Mouse (Mus musculus): ENCODE data around the gene Mab21l3. TPM values are rescaled to one million over a fixed set of nuclear protein-coding genes. Genes with fewer than 3 reads are reported as not detected.

The Mab21l3 gene
- total RNA-seq, 2 experiments from 2014 or later, result 0.13 TPM; not detected in 1

DNA sequence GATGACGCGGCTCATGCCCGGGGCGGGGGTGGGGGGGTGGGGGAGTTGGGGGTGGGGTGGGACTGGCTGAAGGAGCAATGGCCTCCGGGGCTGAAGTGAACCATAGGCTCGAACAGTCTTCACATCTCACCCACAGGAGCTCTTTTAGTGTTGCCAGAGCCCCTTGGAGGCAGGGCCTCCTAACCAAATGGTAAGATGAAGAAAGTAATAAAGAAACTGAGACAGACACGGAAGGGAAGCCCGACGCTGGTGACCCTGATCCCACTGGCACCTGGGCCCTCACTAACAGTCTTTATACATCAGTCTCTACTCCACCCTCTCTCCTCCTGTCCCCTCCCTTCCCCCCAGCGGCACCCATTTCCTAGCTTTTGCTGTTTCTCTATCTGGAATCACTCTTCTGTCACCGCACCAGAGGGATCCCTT is 48.2 kb downstream of the Mab21l3 start:
- DNase-seq, result no peak

DNA sequence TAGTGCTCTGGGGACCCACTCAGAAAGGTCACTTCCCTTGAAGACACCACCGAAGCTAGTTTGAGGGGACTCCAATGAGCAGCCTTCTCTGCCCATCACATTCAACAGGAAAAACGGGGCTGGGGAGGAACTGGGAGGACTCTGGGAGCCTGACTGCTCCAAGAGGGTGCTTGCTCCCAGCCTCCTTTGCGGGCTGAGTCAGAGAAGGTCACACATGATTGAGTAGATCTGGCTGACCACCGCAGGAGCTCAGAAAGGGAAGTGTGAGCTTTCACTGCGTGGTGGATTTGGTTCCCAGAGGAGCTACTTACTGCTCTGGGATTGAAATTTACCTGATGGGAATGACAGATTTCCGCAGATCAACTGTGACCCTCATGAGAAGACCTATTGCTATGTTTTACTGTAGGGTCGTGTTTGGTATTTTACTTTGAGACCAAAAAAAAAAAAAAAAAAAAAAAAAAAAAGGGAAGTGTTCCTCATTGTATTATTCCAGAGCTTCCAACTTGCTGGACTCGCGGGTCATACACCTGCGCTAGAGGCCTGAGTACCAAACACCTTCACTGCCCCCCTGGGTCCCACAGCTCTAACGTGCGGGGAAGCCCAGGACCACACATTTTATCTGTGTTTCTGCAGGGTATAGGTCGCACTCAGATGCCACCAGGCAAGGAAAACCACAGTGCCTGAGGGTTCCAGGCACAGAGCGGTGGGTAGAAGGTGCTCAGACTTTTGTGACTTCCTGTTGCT is 48.7 kb downstream of the Mab21l3 start:
- DNase-seq, result no peak

DNA sequence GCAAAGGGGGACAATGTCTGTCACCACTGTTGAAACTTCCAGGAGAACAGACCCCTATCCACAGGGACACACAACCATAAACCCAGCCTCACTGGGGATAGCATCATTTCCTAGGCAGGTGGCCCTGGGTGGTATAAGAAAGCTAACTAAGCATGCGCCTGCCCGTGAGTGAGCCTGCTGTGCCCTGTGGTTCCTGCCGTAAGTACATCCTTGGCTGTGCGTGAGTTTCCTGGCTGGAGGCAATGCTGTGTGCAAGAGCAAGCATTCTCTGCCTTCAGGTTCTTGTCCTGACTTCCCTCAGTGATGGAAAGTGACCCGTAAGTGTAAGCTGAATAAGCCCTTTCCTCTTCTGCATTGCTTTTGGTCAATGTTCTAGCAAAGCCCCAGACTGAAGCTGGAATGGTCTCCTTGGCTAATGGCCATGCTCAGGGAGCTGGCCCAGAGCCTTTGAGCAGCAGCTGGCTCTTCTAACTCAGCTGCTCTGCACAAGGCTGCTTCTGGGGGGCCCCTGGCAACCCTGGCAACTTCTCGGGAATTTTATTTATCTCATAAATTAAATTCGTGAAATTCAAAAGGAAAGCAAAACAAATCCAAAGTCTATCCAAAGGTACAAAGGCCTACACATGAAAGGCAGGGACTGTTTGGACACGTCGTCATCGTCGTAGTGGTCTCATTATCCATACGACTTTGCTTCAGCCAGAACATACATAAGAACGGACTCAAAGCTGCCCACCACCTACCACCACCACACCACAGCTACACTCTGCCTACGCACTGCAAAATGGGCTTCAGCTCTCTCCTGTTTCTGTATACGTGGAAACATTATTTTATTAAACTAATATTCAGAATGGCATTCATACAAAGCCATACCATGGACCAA is 50.7 kb downstream of the Mab21l3 start:
- DNase-seq, result peak; percentile 29 to 32

DNA sequence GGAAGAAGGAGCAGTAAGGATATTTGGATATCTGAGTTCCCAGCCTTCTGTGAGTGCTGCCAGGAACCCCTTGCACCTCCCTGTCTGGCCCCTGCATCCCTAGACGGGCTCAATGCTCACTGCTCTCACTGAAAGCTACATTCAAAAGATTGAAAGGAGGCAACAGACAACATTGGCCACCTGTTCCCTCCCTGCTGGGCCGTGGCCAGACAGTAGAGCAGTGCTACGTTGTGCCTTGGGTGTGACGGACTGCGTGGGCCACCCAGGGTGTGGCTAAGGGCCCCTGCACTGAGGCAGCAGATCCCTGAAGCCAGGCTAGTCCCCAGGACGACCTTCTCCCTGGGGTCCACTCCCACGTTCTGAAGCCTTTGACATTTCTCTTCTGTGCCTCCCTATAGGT is 52.5 kb downstream of the Mab21l3 start:
- no peak for DNase-seq

DNA sequence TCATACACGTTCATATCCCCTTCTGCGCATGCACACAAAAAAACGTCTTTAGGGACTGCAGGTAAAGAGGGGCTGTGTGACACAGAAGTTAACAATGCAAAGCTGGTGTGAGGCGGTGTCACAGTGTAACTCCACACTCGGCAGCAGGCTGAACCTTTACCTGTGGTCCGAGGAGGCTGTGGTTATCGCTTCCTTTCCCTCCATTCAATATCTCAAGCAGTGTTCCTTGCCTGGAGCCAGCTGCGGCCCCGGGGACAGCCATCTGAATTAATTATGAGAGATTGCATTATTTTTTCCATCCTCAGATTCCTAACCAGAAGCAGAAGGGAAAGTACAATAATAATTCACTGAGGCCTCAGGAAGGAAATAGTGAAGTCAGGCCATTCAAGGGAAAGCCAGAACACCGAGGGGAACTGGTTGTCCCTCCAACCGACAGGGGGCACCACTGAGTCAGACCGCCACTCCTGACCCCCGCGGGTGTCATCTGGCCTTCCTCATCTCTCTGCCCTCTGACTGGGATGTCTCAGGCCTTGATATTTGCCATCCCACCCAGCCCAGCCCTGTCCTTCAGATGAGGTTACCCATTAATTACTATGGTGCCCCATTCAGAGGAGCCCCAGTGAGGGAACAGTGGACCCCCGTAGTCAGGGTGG is 53.2 kb downstream of the Mab21l3 start:
- no peak for DNase-seq

DNA sequence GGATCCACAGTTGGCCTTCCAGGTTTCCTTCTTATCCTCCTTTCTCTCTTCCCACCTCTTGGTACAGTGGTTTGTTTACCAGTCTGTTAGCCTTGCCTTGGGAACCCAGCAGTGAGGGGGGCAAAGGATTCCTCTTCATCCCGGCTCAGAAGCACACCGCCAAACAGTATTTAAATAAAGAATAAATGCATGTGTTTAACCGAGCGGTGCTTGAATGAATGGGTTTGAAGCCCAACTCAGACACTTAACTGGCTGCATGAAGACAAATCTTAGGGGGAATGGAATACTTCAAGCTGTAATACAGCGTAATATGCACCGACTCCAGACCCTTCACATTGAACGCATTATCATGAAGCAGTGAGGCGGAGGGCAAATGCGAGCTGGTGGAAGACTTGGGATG is 54.1 kb downstream of the Mab21l3 start:
- DNase-seq, result no peak

DNA sequence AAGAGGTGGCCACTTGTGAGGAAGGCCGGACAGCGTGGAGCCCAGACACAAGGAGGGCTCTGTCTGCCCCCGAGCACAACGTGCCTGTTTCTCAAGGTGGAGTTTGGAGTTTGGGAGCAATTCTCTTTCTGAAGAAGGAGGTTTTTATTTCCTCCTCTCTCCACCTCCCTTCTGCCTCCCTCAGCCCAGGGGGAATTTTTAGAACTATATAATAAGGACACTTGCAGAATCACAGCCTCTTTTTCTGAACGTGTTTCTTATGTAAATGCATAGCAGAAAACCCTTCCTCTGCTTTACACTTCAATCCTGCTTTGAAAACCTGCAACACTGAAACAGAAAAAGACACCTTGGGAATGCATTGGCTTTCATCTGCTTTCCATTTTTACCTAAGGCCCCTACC is 54.7 kb downstream of the Mab21l3 start:
- no peak for DNase-seq

DNA sequence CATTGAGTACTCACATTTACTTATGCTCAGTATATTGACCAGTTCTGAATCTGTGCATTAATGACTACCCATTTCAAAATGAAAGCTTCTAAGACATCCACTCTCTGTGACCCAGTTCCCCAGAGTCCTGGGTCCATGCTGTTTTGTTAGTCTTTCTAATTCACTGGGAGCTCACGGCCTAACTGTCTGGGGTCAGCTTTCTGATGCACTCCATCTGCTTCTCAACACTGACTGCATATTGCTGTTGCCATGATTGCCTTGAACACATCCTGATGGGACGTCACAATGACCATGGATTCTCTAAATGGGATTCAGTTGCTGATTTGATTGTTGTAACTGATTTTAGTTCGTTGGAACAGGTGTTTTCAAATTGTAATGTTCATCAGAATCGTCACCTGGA is 56.6 kb downstream of the Mab21l3 start:
- no peak for DNase-seq

DNA sequence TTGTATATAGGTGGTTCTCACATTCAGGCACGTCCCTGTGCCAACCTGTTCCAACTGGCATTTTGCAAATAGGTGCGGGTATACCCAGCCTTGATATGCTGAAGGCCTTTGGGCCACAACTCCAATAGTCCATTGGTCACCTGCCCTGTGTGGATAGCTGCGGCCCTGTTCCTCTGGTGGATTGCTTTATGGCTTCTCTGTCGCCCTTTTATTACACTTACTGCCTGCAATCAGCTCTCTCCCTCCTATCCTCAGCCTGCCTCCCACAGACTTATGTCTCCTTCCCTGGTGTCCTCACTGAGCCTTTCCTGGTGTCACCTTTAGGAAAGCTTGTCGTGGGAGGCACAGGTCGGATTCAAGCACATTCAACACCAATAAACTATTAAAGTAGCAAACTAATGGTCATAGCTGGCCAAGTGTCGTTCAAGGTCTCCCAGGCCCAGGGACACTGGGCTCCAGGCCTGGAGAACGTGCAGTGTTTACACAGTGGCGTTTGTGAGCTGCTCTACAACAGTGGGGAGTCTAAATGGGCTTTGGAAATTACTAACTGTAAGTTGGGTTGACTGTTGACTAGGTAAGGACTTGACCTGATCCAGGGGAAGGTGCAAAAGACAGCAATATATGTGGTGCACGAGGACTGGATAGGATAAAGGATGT is 63.9 kb downstream of the Mab21l3 start:
- no peak for DNase-seq

DNA sequence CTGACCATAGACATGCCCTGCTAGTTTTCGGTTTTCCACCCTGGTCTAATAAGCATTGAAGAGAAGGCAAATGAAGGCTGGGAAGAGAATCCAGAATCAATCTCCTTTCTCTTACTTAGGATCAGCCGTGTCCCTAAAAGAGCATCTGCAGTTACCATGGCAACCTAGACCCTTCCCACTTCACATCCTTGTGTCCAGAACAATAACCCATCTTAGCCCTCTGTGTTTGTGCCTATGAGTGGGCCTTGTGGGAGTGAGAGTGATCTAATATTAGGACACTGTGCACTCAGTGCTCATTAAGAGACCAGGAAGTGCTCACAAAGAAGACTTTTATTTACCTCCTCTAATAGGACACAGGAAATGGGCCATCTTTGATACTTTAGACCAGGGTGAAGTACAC is 65.0 kb downstream of the Mab21l3 start:
- no peak for DNase-seq

DNA sequence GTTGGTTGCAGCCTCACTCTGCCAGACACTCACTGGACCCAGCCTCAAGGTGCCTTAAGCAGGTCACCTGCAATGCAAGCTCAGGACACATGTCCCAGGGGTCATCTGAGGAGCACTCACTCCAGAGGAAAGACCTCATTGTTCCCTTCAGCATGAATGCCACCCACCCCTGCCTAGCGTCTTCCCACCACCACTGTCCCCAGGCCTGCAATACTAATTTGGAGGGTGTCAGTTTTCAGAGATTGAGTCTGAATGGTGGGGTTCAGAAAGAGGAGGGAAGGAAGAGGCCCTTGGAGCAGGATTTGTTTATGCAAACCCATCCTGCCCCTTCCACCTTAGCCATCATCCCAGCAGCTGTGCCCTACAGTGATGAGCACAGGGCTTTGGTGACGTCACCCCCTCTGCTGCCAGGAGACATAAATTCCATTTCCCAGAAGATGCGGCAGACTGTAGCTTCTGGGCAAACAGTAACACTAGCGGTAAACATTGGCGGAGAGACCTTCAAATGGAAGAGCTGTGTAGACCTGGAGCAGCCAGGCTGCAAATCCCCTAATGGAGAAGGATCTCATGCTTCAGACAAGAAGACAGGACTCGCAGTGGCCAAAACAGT is 67.8 kb downstream of the Mab21l3 start:
- no peak for DNase-seq

DNA sequence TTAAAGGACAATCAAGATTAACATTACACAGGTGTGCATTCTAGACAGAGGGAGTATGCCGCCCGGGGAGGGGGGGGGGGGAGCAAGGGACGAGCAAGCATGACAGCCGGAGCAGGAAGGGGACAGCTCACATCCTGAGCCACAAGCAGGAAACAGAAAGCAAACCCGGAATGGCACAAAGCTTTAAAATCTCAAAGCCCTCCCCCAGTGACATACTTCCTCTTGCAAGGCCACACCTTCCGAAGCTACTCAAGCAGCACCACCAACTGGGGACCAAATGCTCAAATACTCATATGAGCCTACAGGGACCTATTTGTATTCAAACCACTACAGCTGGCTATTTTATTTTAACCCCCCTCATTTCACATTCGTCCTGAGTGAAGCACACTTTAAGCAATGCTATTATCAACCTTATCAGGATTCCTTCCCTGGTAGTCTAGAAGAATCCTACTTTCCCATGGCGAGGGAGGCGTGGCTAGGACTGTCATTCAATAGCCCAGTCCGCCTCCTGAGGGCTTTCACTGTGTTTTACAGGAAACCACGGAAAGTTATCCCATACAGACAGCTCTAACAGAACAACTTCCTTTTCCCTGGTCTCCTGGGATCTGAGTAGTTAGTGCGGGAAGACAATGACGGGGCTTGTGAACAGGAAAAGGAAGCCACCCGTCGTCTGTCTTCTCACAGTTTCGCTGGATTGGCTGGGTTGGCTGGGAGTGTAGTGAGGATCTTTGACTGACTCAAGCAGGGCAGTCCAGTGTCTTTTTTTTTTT is 69.7 kb downstream of the Mab21l3 start:
- DNase-seq, result no peak

DNA sequence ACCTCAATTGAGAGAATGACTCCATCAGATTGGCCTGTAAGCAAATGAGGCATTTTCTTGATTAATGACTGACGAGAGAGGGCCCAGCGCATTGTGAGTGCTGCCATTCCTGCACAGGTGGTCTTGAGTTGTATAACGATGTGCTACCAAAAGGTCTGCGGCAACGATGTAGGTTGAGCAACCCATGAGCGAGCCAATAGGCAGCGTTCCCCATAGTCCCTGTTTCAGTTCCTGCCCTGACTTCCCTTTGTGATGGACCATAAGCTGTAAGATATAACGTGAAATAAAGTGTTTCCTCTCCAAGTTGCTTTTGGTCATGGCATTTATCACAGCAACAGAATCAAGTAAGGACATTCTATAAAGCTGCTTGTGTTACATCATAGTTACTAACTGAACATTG is 73.0 kb downstream of the Mab21l3 start:
- no peak for DNase-seq

DNA sequence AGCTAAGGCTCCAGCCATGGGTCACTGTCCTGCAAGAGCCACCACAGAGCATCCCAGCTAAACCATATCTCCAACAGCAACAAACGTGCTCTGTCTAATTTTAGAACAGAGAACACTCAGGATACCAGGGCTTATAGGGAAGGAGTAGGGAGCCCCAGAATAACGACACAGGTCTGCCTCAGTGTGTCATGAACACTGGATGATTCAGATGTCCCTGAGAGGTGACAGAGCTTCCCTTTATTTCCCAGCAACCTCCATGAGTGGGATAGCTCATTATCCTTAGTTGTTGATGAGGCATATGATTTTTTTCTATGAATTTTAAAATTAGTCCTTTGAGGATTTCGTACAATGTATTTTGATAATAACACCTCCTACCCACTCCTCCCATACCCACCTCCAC is 78.2 kb downstream of the Mab21l3 start:
- no peak for DNase-seq

DNA sequence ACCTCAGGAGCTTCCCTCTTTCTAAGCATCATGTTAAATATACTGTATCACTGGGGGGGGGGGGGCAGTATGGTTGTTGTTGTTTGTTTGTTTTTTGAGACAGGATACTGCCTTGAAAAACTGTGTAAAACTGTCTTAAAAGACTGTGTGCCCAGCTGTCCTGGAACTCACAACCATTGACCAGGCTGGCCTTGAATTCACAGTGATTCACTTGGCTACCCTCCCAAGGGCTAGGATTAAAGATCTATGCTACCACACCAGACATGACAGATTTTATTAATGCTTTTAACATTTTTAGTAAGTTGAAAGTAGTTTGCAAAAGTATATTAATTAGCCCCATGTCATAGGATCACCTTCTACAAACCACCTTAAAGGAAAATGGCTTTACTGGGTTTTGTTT is 85.2 kb downstream of the Mab21l3 start:
- DNase-seq, result no peak

Other genes starting within 250 kb of the Mab21l3 start
- 100 to 1,000 TPM; 462 to 484 TPM for gene Atp1a1, start 244.3 kb downstream of the Mab21l3 start, total RNA-seq (2021)
- gene Slc22a15, start 75.5 kb upstream of the Mab21l3 start, total RNA-seq (2021), result 10 to 100 TPM in 1 of 2 experiments, 1 to 10 TPM in 1; 8.1 to 10.0 TPM
- 1 to 10 TPM; 1.6 to 2.3 TPM for gene Nhlh2, start 161.1 kb upstream of the Mab21l3 start, total RNA-seq (2021)
- 1 to 10 TPM in 1 of 2 experiments, under 1 TPM in 1; 0.77 to 2.3 TPM for gene Casq2, start 237.5 kb upstream of the Mab21l3 start, total RNA-seq (2021)